Mouse (Mus musculus): ENCODE data around the gene Zcchc24. TPM values are rescaled to one million over a fixed set of nuclear protein-coding genes. Genes with fewer than 3 reads are reported as not detected.

Gene Zcchc24
- polyA plus RNA-seq, 1 experiment: not detected

DNA sequence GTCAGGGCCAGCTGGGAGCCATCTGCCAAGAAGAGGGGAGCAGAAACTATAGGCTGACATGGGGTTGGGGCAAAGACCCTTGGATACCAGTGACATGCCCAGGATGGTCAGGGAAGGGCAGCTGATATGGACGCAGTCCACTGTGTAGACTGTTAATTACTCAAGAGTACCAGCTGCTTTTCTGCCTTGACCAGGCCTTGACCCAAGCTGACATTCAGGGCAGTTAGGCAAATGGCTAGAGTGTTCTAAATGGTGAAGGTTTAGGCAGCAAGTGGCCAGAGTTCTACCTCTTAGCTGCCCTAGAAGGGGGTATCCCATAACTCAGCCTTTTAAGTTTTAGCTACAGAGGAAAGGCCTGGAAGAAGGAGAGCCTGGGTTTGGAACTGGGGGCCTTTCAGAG is 52.3 kb downstream of the Zcchc24 start:
- TF ChIP-seq GATA1 (IDR thresholded peaks at IDR 0.05; ENCODE audit: low read length): no peak

DNA sequence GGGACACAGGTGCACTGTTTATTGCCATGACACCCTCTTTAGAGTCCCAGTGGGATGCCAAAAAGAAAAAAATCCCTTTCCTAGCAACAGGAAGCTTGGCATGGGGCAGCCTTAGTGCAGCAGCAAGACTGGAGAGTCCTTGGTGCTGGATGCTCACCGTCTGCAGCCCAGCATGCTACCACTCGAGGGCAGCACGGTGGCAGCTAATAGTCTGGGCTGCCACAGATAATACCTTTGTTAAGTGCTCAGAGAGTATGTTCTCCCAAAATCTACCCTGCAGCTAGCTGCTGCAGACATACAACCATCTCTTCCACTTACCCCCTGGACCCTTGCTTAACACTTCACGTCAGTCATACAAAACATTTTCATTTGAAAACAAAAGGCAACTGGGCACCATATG is 55.4 kb downstream of the Zcchc24 start:
- TF ChIP-seq GATA1 (IDR thresholded peaks at IDR 0.05; ENCODE audit: low read length): no peak

- no peak for TF ChIP-seq GATA1 (IDR thresholded peaks at IDR 0.05; ENCODE audit: low read length)
Measured at GRCm38 (mm10) chr14:25711602-25712001, 57.2 kb downstream of the Zcchc24 start.

GRCm38 (mm10) chr14:25711177-25711576 is 57.7 kb downstream of the Zcchc24 start:
- TF ChIP-seq GATA1 (IDR thresholded peaks at IDR 0.05; ENCODE audit: low read length): no peak

DNA sequence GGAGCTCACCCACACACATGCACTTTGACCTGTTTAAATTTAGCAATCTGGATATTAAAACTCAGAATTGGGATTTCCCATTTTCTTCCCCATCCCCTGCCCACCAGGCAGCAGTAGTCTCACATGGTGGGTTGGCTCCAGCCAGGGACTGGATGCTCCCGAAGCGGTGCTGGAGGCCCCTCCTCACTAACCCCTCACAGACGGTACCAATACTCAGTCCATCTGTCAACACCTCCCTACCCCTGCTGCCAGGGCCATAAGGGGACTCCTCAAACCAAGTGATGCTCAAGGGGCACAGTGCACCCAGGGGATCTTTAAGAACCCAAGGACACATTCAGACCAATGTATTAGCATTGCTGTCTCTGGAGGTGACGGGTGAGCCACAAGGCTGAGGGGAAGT is 58.2 kb downstream of the Zcchc24 start:
- no peak for TF ChIP-seq GATA1 (IDR thresholded peaks at IDR 0.05; ENCODE audit: low read length)

DNA sequence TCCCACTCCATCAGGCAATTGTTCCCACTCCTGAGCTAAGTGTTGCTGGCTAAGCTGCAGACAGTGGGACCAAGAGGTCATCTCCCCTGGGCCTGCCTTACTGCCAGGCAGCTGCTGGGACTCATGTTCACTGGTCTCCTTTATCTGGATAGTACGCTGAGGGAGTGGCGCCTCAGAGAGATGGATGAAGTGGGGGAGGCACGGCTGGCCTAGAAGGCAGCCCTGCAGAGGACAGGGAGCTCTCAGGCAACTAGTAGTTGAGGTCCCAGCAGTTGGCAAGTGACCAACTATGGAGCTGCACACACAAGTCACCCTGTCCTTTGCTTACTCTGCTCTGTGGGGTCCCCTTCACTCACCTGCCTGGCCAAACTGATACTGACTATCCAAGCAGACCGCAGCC is 58.8 kb downstream of the Zcchc24 start:
- TF ChIP-seq GATA1 (IDR thresholded peaks at IDR 0.05; ENCODE audit: low read length): no peak

DNA sequence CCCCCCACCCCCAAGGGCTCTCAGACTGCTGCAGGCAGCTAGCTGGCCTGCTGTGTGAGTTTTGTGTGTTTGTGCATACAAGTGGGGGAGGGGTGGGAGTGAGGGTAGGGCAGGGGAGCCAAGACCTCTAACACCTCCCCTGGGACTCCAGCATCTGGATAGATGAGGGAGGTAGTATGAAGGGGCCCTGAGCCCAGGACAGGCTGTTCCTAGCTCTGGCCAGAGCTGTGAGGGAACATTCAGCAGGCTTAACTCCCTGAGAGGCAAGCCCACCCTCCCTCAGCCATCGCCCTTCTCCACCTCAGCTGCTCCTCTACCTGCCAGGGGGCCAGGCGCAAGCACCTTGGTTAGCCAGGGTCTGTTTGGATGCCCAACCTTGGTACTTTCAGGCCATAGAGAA is 59.9 kb downstream of the Zcchc24 start:
- TF ChIP-seq GATA1 (IDR thresholded peaks at IDR 0.05; ENCODE audit: low read length): no peak

- no peak for TF ChIP-seq GATA1 (IDR thresholded peaks at IDR 0.05; ENCODE audit: low read length)
Measured at GRCm38 (mm10) chr14:25708451-25708850, 60.4 kb downstream of the Zcchc24 start.

GRCm38 (mm10) chr14:25707691-25708181 is 61.1 kb downstream of the Zcchc24 start:
- TF ChIP-seq GATA1 (IDR thresholded peaks at IDR 0.05; ENCODE audit: low read length): no peak

DNA sequence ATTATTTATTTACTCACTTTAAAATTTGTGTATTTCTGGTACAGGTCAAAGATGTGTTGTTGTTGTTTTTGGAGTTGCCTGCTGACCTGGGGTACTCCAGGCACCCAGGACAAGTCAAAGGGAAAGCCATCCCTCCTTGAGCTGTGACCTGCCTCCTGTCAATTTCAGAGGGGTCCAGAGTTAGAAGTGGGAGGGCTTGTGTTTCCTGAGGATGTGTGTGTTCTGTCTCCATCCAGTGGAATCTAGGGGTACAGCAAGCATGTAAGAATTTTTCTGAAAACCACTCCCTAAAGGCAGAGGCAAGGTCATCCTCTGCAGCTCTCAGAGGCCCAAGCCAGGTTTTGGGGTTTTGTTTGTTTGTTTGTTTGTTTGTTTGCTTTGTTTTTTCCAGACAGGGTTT is 66.9 kb downstream of the Zcchc24 start:
- TF ChIP-seq GATA1 (IDR thresholded peaks at IDR 0.05; ENCODE audit: low read length): no peak

DNA sequence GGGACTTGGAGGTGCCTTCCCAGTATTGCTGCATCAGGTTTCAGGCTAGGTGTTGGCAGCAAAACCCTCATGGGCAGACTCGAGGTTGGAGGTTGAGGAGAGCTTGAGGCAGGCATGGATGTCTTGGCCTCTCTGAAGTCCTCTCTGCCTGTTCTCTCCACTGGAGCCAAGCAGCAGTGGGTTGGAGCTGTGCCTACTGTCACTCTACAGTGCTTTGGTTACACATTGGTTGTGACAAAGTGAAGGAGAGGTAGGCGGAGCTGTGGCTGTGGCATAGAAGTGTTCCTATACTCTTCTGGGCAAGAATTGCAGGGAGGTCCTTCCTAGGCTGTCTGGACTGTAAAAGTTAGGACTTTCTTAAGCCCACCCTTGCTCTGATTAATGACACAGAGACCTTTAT is 72.5 kb downstream of the Zcchc24 start:
- TF ChIP-seq GATA1 (IDR thresholded peaks at IDR 0.05; ENCODE audit: low read length): no peak

GRCm38 (mm10) chr14:25695059-25695458 is 73.8 kb downstream of the Zcchc24 start:
- no peak for TF ChIP-seq GATA1 (IDR thresholded peaks at IDR 0.05; ENCODE audit: low read length)

GRCm38 (mm10) chr14:25694569-25694897 is 74.3 kb downstream of the Zcchc24 start:
- TF ChIP-seq GATA1 (IDR thresholded peaks at IDR 0.05; ENCODE audit: low read length): no peak

DNA sequence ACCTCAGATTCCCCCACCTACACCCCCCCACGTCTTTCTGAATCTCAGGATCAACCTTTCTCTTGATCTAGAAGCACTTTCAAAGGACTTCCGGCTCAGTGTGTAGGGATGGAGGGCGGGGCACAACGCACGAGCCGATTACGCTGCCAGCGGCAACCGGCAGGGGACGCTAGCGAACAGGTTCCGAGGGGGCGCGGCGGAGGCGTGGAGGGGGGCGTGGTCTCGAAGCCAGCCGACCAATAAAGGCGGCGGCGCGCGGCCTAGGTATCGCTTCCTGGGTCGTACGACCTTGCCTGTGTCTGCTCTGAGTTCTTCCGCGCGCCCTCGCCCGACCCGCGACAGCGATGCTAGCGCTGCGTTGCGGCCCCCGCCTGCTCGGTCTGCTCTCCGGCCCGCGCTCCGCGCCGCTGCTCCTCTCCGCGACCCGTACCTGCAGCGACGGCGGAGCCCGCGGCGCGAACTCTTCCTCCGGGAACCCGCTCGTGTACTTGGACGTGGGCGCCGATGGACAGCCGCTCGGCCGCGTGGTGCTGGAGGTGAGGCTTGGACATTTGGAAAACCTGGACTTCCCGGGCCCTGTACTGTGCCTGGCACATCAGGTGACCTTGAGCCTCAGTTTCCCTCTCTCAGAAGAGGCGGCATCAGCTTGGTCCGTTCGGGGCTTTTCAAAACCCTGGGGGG is 74.8 kb downstream of the Zcchc24 start, which contains the start of gene Ppif:
Ppif (plus strand) TSS at position 267 of the 681 bp plus-strand sequence.
- TF ChIP-seq GATA1 (IDR thresholded peaks at IDR 0.05; ENCODE audit: low read length): no peak

- no peak for TF ChIP-seq GATA1 (IDR thresholded peaks at IDR 0.05; ENCODE audit: low read length)
Measured at GRCm38 (mm10) chr14:25693271-25693887, 75.5 kb downstream of the Zcchc24 start.

- no peak for TF ChIP-seq GATA1 (IDR thresholded peaks at IDR 0.05; ENCODE audit: low read length)
Measured at GRCm38 (mm10) chr14:25686983-25687901, 81.6 kb downstream of the Zcchc24 start.
